Mouse (Mus musculus) hindbrain, embryonic 11.5 days (tissue): ENCODE data around the gene Coro1b. TPM values are rescaled to one million over a fixed set of nuclear protein-coding genes. Genes with fewer than 3 reads are reported as not detected.
A peak's percentile ranks its signal among the peaks of the same experiment; 100 is the strongest.

Experiments used
- ATAC-seq: fragments of 200-750 bp; cut with Nextera tagmentation; 2 replicates; pipeline ENCODE4 v1.8.0; 2017; ENCODE audit warnings: mild to moderate bottlenecking, moderate TSS enrichment, moderate library complexity; ENCODE audit not compliant: low FRiP score
- DNase-seq: peaks from one replicate; pipeline ENCODE4 v3.0.0-alpha.2; 2015; ENCODE audit warnings: low spot score
- H3K27ac ChIP-seq: fragments of 300-500 bp; sonication (generic); 2 replicates; pipeline ENCODE4 v1.5.1; 2014; ENCODE audit warnings: mild to moderate bottlenecking, low read depth, low read length
- H3K27me3 ChIP-seq: fragments of 300-500 bp; sonication (generic); 2 replicates; pipeline ENCODE4 v1.6.1; 2014; ENCODE audit warnings: mild to moderate bottlenecking, low read length, moderate library complexity, mixed read lengths; ENCODE audit not compliant: control insufficient read depth, insufficient read depth
- H3K36me3 ChIP-seq: fragments of 300-500 bp; sonication (generic); 2 replicates; pipeline ENCODE4 v1.6.1; 2014; ENCODE audit warnings: mild to moderate bottlenecking, low read length, moderate library complexity, mixed read lengths; ENCODE audit not compliant: control insufficient read depth, insufficient read depth
- H3K4me1 ChIP-seq: fragments of 300-500 bp; sonication (generic); replicated peaks from 2 replicates; pipeline ENCODE4 v1.6.1; 2014; ENCODE audit warnings: low read length, mixed read lengths; ENCODE audit not compliant: control insufficient read depth, insufficient read depth
- H3K4me2 ChIP-seq: fragments of 300-500 bp; sonication (generic); replicated peaks from 2 replicates; pipeline ENCODE4 v1.6.1; 2014; ENCODE audit warnings: mild to moderate bottlenecking, low read depth, low read length
- H3K4me3 ChIP-seq: fragments of 300-500 bp; sonication (generic); 2 replicates; pipeline ENCODE4 v1.5.1; 2014; ENCODE audit warnings: low read depth, low read length
- H3K9ac ChIP-seq: fragments of 300-500 bp; sonication (generic); 2 replicates; pipeline ENCODE4 v1.6.1; 2014; ENCODE audit warnings: low read depth, low read length
- H3K9me3 ChIP-seq: fragments of 300-500 bp; sonication (generic); 2 replicates; pipeline ENCODE4 v1.6.1; 2016; ENCODE audit warnings: low read length; ENCODE audit not compliant: control insufficient read depth
- WGBS: fragments of 180-500 bp; shearing (Covaris S2); extraction: QIAGEN DNeasy Blood & Tissue Kit; methylation state at CpG from one replicate; pipeline ENCODE4 v1.1.7; 2014; 5-methylcytosine and 5-hydroxymethylcytosine counted together
- polyA plus RNA-seq: library from polyadenylated mRNA; unstranded; fragments of >200 nt; fragmentation: Nextera tagmentation; extraction: Ambion mirVana; gene quantifications from 2 replicates; pipeline ENCODE4 v1.2.1, GENCODE M21; 2014

The Coro1b gene
- polyA plus RNA-seq, 1 experiment from 2014 or later = 123 TPM

- peak overlapping the region; percentile 63 for H3K4me3 ChIP-seq
- no peaks in the 10 kb centered on the region for H3K9me3 ChIP-seq
- H3K27ac ChIP-seq = no peak overlapping the region
- H3K36me3 ChIP-seq = 0 out of 2 replicates have a peak, but pooled peaks cover 2% of the 10 kb centered on the region
- DNase-seq = no peak
- 5% methylated on average over 7 of the region's 8 CpGs for WGBS
- no peaks in the 10 kb centered on the region for H3K27me3 ChIP-seq
- H3K4me2 ChIP-seq = peak overlapping the region; percentile 84
- ATAC-seq = no peak; the same call in 1 of the 2 replicates
- peaks cover 8% of the 10 kb centered on the region for H3K4me1 ChIP-seq
- peak overlapping the region; percentile 66 for H3K9ac ChIP-seq
Measured at GRCm38 (mm10) chr19:4148819-4149218, 400 bp downstream of the Coro1b start.

- 92% methylated on average over 11 of the region's 11 CpGs for WGBS
- H3K4me2 ChIP-seq = peak overlapping the region; percentile 84
- DNase-seq = no peak
- peak overlapping the region; percentile 63 for H3K4me3 ChIP-seq
- H3K27me3 ChIP-seq = no peaks in the 10 kb centered on the region
- 0 out of 2 replicates have a peak, but pooled peaks cover 2% of the 10 kb centered on the region for H3K36me3 ChIP-seq
- no peak overlapping the region for H3K27ac ChIP-seq
- peaks cover 8% of the 10 kb centered on the region for H3K4me1 ChIP-seq
- ATAC-seq = no peak
- H3K9ac ChIP-seq = peak overlapping the region; percentile 66
- H3K9me3 ChIP-seq = no peaks in the 10 kb centered on the region
Measured at GRCm38 (mm10) chr19:4149283-4149682, 864 bp downstream of the Coro1b start.

GRCm38 (mm10) chr19:4149764-4150461 lies 1.5 kb downstream of the Coro1b start:
- Histone ChIP-seq H3K36me3 (0 out of 2 replicates have a peak, but pooled peaks cover 2% of the 10 kb centered on the region), H3K9ac (no peak overlapping the region), H3K4me1 (peaks cover 8% of the 10 kb centered on the region), H3K4me2 (no peak overlapping the region), H3K27me3 (no peaks in the 10 kb centered on the region), H3K9me3 (no peaks in the 10 kb centered on the region), H3K4me3 (no peak overlapping the region), H3K27ac (no peak overlapping the region)
- DNase-seq = no peak
- no peak for ATAC-seq
- 95% methylated on average over 17 of the region's 17 CpGs for WGBS

GRCm38 (mm10) chr19:4150567-4151487 lies 2.4 kb downstream of the Coro1b start:
- H3K27ac ChIP-seq = no peak overlapping the region
- H3K4me2 ChIP-seq = no peak overlapping the region
- no peaks in the 10 kb centered on the region for H3K27me3 ChIP-seq
- no peak for DNase-seq
- H3K4me1 ChIP-seq = peaks cover 8% of the 10 kb centered on the region
- H3K4me3 ChIP-seq = no peak overlapping the region
- 93% methylated on average over 22 of the region's 22 CpGs for WGBS
- H3K36me3 ChIP-seq = 0 out of 2 replicates have a peak, but pooled peaks cover 2% of the 10 kb centered on the region
- no peak for ATAC-seq
- no peaks in the 10 kb centered on the region for H3K9me3 ChIP-seq
- no peak overlapping the region for H3K9ac ChIP-seq

GRCm38 (mm10) chr19:4151488-4151860 lies 3.1 kb downstream of the Coro1b start:
- H3K36me3 ChIP-seq = 0 out of 2 replicates have a peak, but pooled peaks cover 4% of the 10 kb centered on the region
- no peak for ATAC-seq

GRCm38 (mm10) chr19:4151898-4152297 lies 3.5 kb downstream of the Coro1b start:
- H3K9me3 ChIP-seq = no peaks in the 10 kb centered on the region
- DNase-seq = no peak
- no peak for ATAC-seq
- peaks cover 8% of the 10 kb centered on the region for H3K4me1 ChIP-seq
- no peak overlapping the region for H3K4me2 ChIP-seq
- no peaks in the 10 kb centered on the region for H3K27me3 ChIP-seq
- H3K9ac ChIP-seq = no peak overlapping the region
- WGBS = 90% methylated on average over 5 of the region's 5 CpGs
- H3K36me3 ChIP-seq = 0 out of 2 replicates have a peak, but pooled peaks cover 4% of the 10 kb centered on the region
- H3K4me3 ChIP-seq = no peak overlapping the region
- no peak overlapping the region for H3K27ac ChIP-seq

More at GRCm38 (mm10) chr19:4151488-4151860, 3.1 kb downstream of the Coro1b start:
- no peak overlapping the region for H3K27ac ChIP-seq
- H3K4me3 ChIP-seq = no peak overlapping the region
- no peak overlapping the region for H3K4me2 ChIP-seq
- DNase-seq = no peak
- H3K4me1 ChIP-seq = peaks cover 8% of the 10 kb centered on the region
- H3K9me3 ChIP-seq = no peaks in the 10 kb centered on the region
- no peaks in the 10 kb centered on the region for H3K27me3 ChIP-seq
- 91% methylated on average over 3 of the region's 5 CpGs for WGBS
- H3K9ac ChIP-seq = no peak overlapping the region

- 91% methylated on average over 8 of the region's 8 CpGs for WGBS
- H3K36me3 ChIP-seq = 0 out of 2 replicates have a peak, but pooled peaks cover 4% of the 10 kb centered on the region
- ATAC-seq = no peak
- H3K4me3 ChIP-seq = no peak overlapping the region
- H3K9me3 ChIP-seq = no peaks in the 10 kb centered on the region
- H3K4me1 ChIP-seq = peaks cover 8% of the 10 kb centered on the region
- H3K9ac ChIP-seq = no peak overlapping the region
- H3K27me3 ChIP-seq = no peaks in the 10 kb centered on the region
- no peak overlapping the region for H3K27ac ChIP-seq
- no peak overlapping the region for H3K4me2 ChIP-seq
- no peak for DNase-seq
Measured at GRCm38 (mm10) chr19:4152445-4153231, 4.2 kb downstream of the Coro1b start.

- Histone ChIP-seq H3K9me3 (no peaks in the 10 kb centered on the region), H3K27me3 (no peaks in the 10 kb centered on the region), H3K36me3 (0 out of 2 replicates have a peak, but pooled peaks cover 4% of the 10 kb centered on the region), H3K4me3 (no peak within 1 kb of the TSS), H3K9ac (0 out of 2 replicates have a peak within 1 kb of the TSS, but pooled peaks have one; percentile 7), H3K27ac (no peak within 1 kb of the TSS), H3K4me1 (peaks cover 6% of the 10 kb centered on the region), H3K4me2 (no peak within 1 kb of the TSS)
- 80% methylated on average over 11 of the region's 11 CpGs for WGBS
- ATAC-seq (no peak), DNase-seq (no peak)
Measured at GRCm38 (mm10) chr19:4153232-4153654, 4.8 kb downstream of the Coro1b start, which contains the start of gene Ptprcap. TSS of gene Ptprcap (plus strand) at chr19:4153604.
